Mouse (Mus musculus) splenic B cell, adult 2 months (primary cell): Measurements from ENCODE around the gene Cenpv.

Experiments used
- DNase-seq: peaks from one replicate; pipeline ENCODE4 v3.0.0-alpha.2; 2011; ENCODE audit warnings: low read depth, low spot score
- H3K27me3 ChIP-seq: 2 replicates; pipeline ENCODE4 v1.6.1; 2012; ENCODE audit warnings: mild to moderate bottlenecking, low read length, moderate library complexity, mixed read lengths; ENCODE audit not compliant: control insufficient read depth, poor library complexity, insufficient read depth, severe bottlenecking
- H3K36me3 ChIP-seq: 2 replicates; pipeline ENCODE4 v1.6.1; 2012; ENCODE audit warnings: mild to moderate bottlenecking, low read length, moderate library complexity, mixed read lengths; ENCODE audit not compliant: control insufficient read depth, poor library complexity, insufficient read depth, severe bottlenecking

The Cenpv gene

GRCm38 (mm10) chr11:62500529-62500928 lies 38.5 kb downstream of the Cenpv start:
- DNase-seq: no peak
- H3K36me3 ChIP-seq: no peaks in the 10 kb centered on the region
- no peaks in the 10 kb centered on the region for H3K27me3 ChIP-seq

- DNase-seq: no peak
- Histone ChIP-seq H3K27me3 (no peaks in the 10 kb centered on the region), H3K36me3 (no peaks in the 10 kb centered on the region)
Observed at GRCm38 (mm10) chr11:62498802-62499201, 40.3 kb downstream of the Cenpv start.

GRCm38 (mm10) chr11:62497181-62497580 lies 41.9 kb downstream of the Cenpv start:
- no peak for DNase-seq
- H3K27me3 ChIP-seq: no peaks in the 10 kb centered on the region

GRCm38 (mm10) chr11:62496151-62496715 lies 42.8 kb downstream of the Cenpv start:
- Histone ChIP-seq H3K27me3 (no peaks in the 10 kb centered on the region), H3K36me3 (0 out of 2 replicates have a peak, but pooled peaks cover 1% of the 10 kb centered on the region)
- DNase-seq: peak; percentile 66

More at GRCm38 (mm10) chr11:62497181-62497580, 41.9 kb downstream of the Cenpv start:
- 0 out of 2 replicates have a peak, but pooled peaks cover 1% of the 10 kb centered on the region for H3K36me3 ChIP-seq

GRCm38 (mm10) chr11:62495276-62495801 lies 43.7 kb downstream of the Cenpv start:
- DNase-seq: no peak
- Histone ChIP-seq H3K27me3 (no peaks in the 10 kb centered on the region), H3K36me3 (peaks cover 1% of the 10 kb centered on the region; the same call in 1 of the 2 replicates)

- Histone ChIP-seq H3K27me3 (no peaks in the 10 kb centered on the region), H3K36me3 (peaks cover 1% of the 10 kb centered on the region; the same call in 1 of the 2 replicates)
- DNase-seq: no peak
Observed at GRCm38 (mm10) chr11:62494754-62495275, 44.2 kb downstream of the Cenpv start.

GRCm38 (mm10) chr11:62493701-62494100 lies 45.4 kb downstream of the Cenpv start:
- DNase-seq: no peak
- Histone ChIP-seq H3K27me3 (no peaks in the 10 kb centered on the region), H3K36me3 (peaks cover 1% of the 10 kb centered on the region; the same call in 1 of the 2 replicates)

GRCm38 (mm10) chr11:62487540-62488350 lies 51.3 kb downstream of the Cenpv start:
- no peak for DNase-seq
- H3K27me3 ChIP-seq: no peaks in the 10 kb centered on the region
- H3K36me3 ChIP-seq: no peaks in the 10 kb centered on the region; the same call in 1 of the 2 replicates

- DNase-seq: no peak
- H3K27me3 ChIP-seq: no peaks in the 10 kb centered on the region
- H3K36me3 ChIP-seq: no peaks in the 10 kb centered on the region; the same call in 1 of the 2 replicates
Observed at GRCm38 (mm10) chr11:62486949-62487348, 52.1 kb downstream of the Cenpv start.

- Histone ChIP-seq H3K27me3 (no peaks in the 10 kb centered on the region), H3K36me3 (no peaks in the 10 kb centered on the region)
- DNase-seq: no peak
Observed at GRCm38 (mm10) chr11:62479581-62479980, 59.5 kb downstream of the Cenpv start.

GRCm38 (mm10) chr11:62478931-62479330 lies 60.1 kb downstream of the Cenpv start:
- no peaks in the 10 kb centered on the region for H3K36me3 ChIP-seq
- no peak for DNase-seq
- H3K27me3 ChIP-seq: no peaks in the 10 kb centered on the region

- no peaks in the 10 kb centered on the region for H3K36me3 ChIP-seq
- H3K27me3 ChIP-seq: no peaks in the 10 kb centered on the region
- no peak for DNase-seq
Observed at GRCm38 (mm10) chr11:62476156-62476555, 62.9 kb downstream of the Cenpv start.
